Comparison of ENCODE assay signal across 8 mouse cellular contexts in the genomic region with DNA sequence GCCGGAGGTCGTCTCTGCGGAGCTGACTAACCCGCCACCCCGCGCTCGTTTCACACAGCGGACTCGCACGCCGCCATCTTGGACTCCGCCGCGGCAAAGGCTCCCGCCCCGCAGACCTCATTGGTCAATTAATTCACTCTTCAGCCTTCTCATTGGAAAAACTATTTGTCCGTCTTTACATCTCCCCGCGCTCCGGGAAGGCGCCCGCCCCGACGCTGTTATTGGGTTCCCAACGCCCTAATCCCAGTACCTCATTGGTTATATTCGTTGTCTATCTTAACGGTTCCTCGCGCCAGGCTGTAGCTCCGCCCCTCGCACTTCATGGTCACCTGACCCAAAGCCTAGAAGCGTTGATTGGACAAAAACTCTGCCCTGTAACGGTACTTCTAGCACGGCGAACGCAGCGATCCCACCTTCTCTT. TPM values are rescaled to one million over a fixed set of nuclear protein-coding genes. Genes with fewer than 3 reads are reported as not detected.
DNase-seq lines count a peak whose midpoint lies in the region; ATAC-seq and TF ChIP-seq lines count a peak whose summit lies in the region.

No protein-coding gene starts in this region.

- in situ Hi-C loops in ES-E14 (cut with MboI; ENCODE audit: low sequenced_read_pairs in 2 of 2, unreplicated experiment in 2 of 2), result no loop called here

- WGBS in cerebellum, adult 2 months, result under 1% methylated on average over 37 of the region's 37 CpGs
- WGBS in forebrain, embryonic 16.5 days, result under 1% methylated on average over 37 of the region's 37 CpGs
- WGBS in lung, adult 2 months, result under 1% methylated on average over 37 of the region's 37 CpGs
- under 1% methylated on average over 37 of the region's 37 CpGs for WGBS in thymus, adult 2 months

- peaks cover 12% of the 10 kb centered on the region in 2 experiments for H3K4me1 ChIP-seq in ES-E14 (ENCODE audit: control insufficient read depth in 2 of 2, insufficient read depth in 2 of 2, low read length in 2 of 2, poor library complexity in 1 of 2)
- peaks cover 16% of the 10 kb centered on the region for H3K4me1 ChIP-seq in cerebellum, adult 2 months (ENCODE audit: control insufficient read depth, insufficient read depth, low read length)
- H3K4me1 ChIP-seq in forebrain, embryonic 16.5 days (replicated peaks; ENCODE audit: control insufficient read depth, insufficient read depth, low read length), result peaks cover 25% of the 10 kb centered on the region
- H3K4me1 ChIP-seq in lung, adult 2 months (ENCODE audit: control insufficient read depth, insufficient read depth, low read length), result peaks cover 15% of the 10 kb centered on the region
- H3K4me1 ChIP-seq in thymus, adult 2 months (replicated peaks; ENCODE audit: control insufficient read depth, insufficient read depth, low read length), result peaks cover 24% of the 10 kb centered on the region

- no peaks in the 10 kb centered on the region for H3K27me3 ChIP-seq in cerebellum, adult 2 months (ENCODE audit: control insufficient read depth, insufficient read depth, low read length)
- no peaks in the 10 kb centered on the region for H3K27me3 ChIP-seq in forebrain, embryonic 16.5 days (replicated peaks; ENCODE audit: control insufficient read depth, insufficient read depth, low read length)
- no peaks in the 10 kb centered on the region for H3K27me3 ChIP-seq in thymus, adult 2 months (ENCODE audit: control insufficient read depth, insufficient read depth, low read length)

- H3K27ac ChIP-seq in ES-E14 (ENCODE audit: insufficient read depth, low read depth, low read length, poor library complexity, severe bottlenecking), result peak overlapping the region; percentile 95
- H3K27ac ChIP-seq in cerebellum, adult 2 months (ENCODE audit: insufficient read depth, low read length), result peak overlapping the region; percentile 31; the same call in 1 of the 2 replicates
- H3K27ac ChIP-seq in forebrain, embryonic 16.5 days (ENCODE audit: low read length), result peak overlapping the region; percentile 94
- peak overlapping the region; percentile 85 for H3K27ac ChIP-seq in thymus, adult 2 months (ENCODE audit: control insufficient read depth, insufficient read depth, low read length)

- H3K4me3 ChIP-seq in ES-E14 (ENCODE audit: insufficient read depth in 1 of 2, low read depth in 1 of 2, low read length in 2 of 2, poor library complexity in 1 of 2, severe bottlenecking in 1 of 2), result peak overlapping the region; percentile 98 to 99
- peak overlapping the region; percentile 84 for H3K4me3 ChIP-seq in cerebellum, adult 2 months (replicated peaks; ENCODE audit: insufficient read depth, low read depth, low read length)
- peak overlapping the region; percentile 98 for H3K4me3 ChIP-seq in forebrain, embryonic 16.5 days (replicated peaks; ENCODE audit: low read length)
- H3K4me3 ChIP-seq in lung, adult 2 months (replicated peaks; ENCODE audit: extremely low read depth, low read depth, low read length), result peak overlapping the region; percentile 92
- H3K4me3 ChIP-seq in thymus, adult 2 months (ENCODE audit: control insufficient read depth, insufficient read depth, low read length), result peak overlapping the region; percentile 85

- peaks cover 24% of the 10 kb centered on the region for H3K36me3 ChIP-seq in ES-E14 (ENCODE audit: control insufficient read depth, insufficient read depth, low read length, poor library complexity, severe bottlenecking)
- H3K36me3 ChIP-seq in forebrain, embryonic 16.5 days (ENCODE audit: control insufficient read depth, insufficient read depth), result peaks cover 6% of the 10 kb centered on the region; the same call in 1 of the 2 replicates
- H3K36me3 ChIP-seq in thymus, adult 2 months (ENCODE audit: control insufficient read depth, insufficient read depth, low read length), result peaks cover 6% of the 10 kb centered on the region

- peak; percentile 91 for TF ChIP-seq POLR2A in cerebellum, adult 2 months (IDR thresholded peaks at IDR 0.05; ENCODE audit: borderline replicate concordance, insufficient read depth, low read length)
- peak; percentile 77; the same call in 1 of the 2 replicates for TF ChIP-seq POLR2A in lung, adult 2 months (IDR thresholded peaks at IDR 0.05; ENCODE audit: borderline replicate concordance, extremely low read depth, low read depth, low read length)
- TF ChIP-seq POLR2A in thymus, adult 2 months (IDR thresholded peaks at IDR 0.05; ENCODE audit: control insufficient read depth, extremely low read depth, insufficient read depth, low read length, poor library complexity), result no peak; the same call in 1 of the 2 replicates

- peak; percentile 97 for ATAC-seq in forebrain, embryonic 16.5 days
- peak; percentile 85 for ATAC-seq in neutrophil, adult 5-6 weeks (ENCODE audit: extremely low read depth, insufficient number of reproducible peaks, low FRiP score, poor library complexity, severe bottlenecking)

- no peak for TF ChIP-seq CTCF in cerebellum, adult 2 months (IDR thresholded peaks at IDR 0.05; ENCODE audit: borderline replicate concordance, insufficient read depth, low read depth, low read length)
- TF ChIP-seq CTCF in lung, adult 2 months (IDR thresholded peaks at IDR 0.05; ENCODE audit: insufficient read depth, low read length), result no peak
- TF ChIP-seq CTCF in thymus, adult 2 months (IDR thresholded peaks at IDR 0.05; ENCODE audit: borderline replicate concordance, control insufficient read depth, extremely low read depth, insufficient read depth, low read length, poor library complexity), result no peak; the same call in 1 of the 2 replicates

- intact Hi-C loops in heart, postnatal 25 days (cut with DNase I), result no loop called here

- H3K9me3 ChIP-seq in ES-E14 (ENCODE audit: control insufficient read depth, insufficient read depth, low read depth, low read length), result no peaks in the 10 kb centered on the region
- H3K9me3 ChIP-seq in forebrain, embryonic 16.5 days (ENCODE audit: control insufficient read depth, low read length), result no peaks in the 10 kb centered on the region

- peak; percentile 97 for DNase-seq in ES-E14 (ENCODE audit: low read depth, low spot score)
- DNase-seq in cerebellum, adult 2 months, result peak; percentile 96 to 99
- peak; percentile 97 for DNase-seq in heart, postnatal 25 days (ENCODE audit: low spot score)
- peak; percentile 98 to 99 for DNase-seq in layer of hippocampus, adult 18-20 months (ENCODE audit: low spot score in 2 of 2)
- DNase-seq in lung, adult 2 months, result peak; percentile 91
- peak; percentile 91 for DNase-seq in thymus, adult 2 months

- peak overlapping the region; percentile 99 for H3K9ac ChIP-seq in ES-E14 (ENCODE audit: insufficient read depth, low read depth, low read length, poor library complexity, severe bottlenecking)
- peak overlapping the region; percentile 84 for H3K9ac ChIP-seq in forebrain, embryonic 16.5 days (replicated peaks; ENCODE audit: low read depth, low read length)

- peak overlapping the region; percentile 29 for H3K4me2 ChIP-seq in forebrain, embryonic 16.5 days (ENCODE audit: low read length)

TF ChIP-seq in ES-E14, 5 proteins besides CTCF, POLR2A, EP300 and RAD21:
- TF ChIP-seq MAFK (IDR thresholded peaks at IDR 0.05; ENCODE audit: insufficient read depth, low read depth, low read length) (no peak), ZNF384 (IDR thresholded peaks at IDR 0.05; ENCODE audit: low read depth, low read length) (no peak), ZC3H11A (IDR thresholded peaks at IDR 0.05; ENCODE audit: borderline replicate concordance, low read depth, low read length) (no peak), HCFC1 (IDR thresholded peaks at IDR 0.05; ENCODE audit: borderline replicate concordance, insufficient read depth, low read length) (no peak), CHD2 (IDR thresholded peaks at IDR 0.05; ENCODE audit: low read depth, low read length) (no peak)

RNA-seq across cellular contexts. Expression of a gene that starts 0.5 kb away (rescaled TPM):
- total RNA-seq in ES-E14 (2012; rRNA removed), result 48.5 and 53.8 TPM in 2 replicates
- 7.0 and 8.1 TPM in 2 replicates for polyA plus RNA-seq in cerebellum, adult 2 months (2012; rRNA removed)
- 9.3 and 10.4 TPM in 2 replicates for polyA plus RNA-seq in forebrain, embryonic 16.5 days (2015; fragmentation: Nextera tagmentation; extraction: Ambion mirVana)
- total RNA-seq in heart, postnatal 25 days (2021), result 10 to 100 TPM; 20.5 to 23.7 TPM
- 10 to 100 TPM; 26.2 to 27.1 TPM for total RNA-seq in layer of hippocampus, adult 18-20 months (2021)
- polyA plus RNA-seq in lung, adult 2 months (2012; rRNA removed), result 5.4 and 6.0 TPM in 2 replicates
- total RNA-seq in neutrophil, adult 5-6 weeks (2017), result 32.9 and 36.9 TPM in 2 replicates
- polyA plus RNA-seq in thymus, adult 2 months (2012; rRNA removed), result 16.4 and 20.9 TPM in 2 replicates

RNA-seq across cellular contexts. Expression of a gene that starts 41.9 kb away (rescaled TPM):
- 0.42 and 0.85 TPM in 2 replicates for total RNA-seq in ES-E14 (2012; rRNA removed)
- polyA plus RNA-seq in cerebellum, adult 2 months (2012; rRNA removed), result 2.6 and 2.8 TPM in 2 replicates
- polyA plus RNA-seq in forebrain, embryonic 16.5 days (2015; fragmentation: Nextera tagmentation; extraction: Ambion mirVana), result 2.4 and 2.8 TPM in 2 replicates
- total RNA-seq in heart, postnatal 25 days (2021), result under 1 TPM; 0.26 to 0.36 TPM
- under 1 TPM; 0.43 to 0.77 TPM for total RNA-seq in layer of hippocampus, adult 18-20 months (2021)
- polyA plus RNA-seq in lung, adult 2 months (2012; rRNA removed), result 0.19 and 0.44 TPM in 2 replicates
- 0.49 TPM in 1 of 2 replicates, not detected in the other for total RNA-seq in neutrophil, adult 5-6 weeks (2017)
- polyA plus RNA-seq in thymus, adult 2 months (2012; rRNA removed), result 0.11 and 0.20 TPM in 2 replicates

RNA-seq across cellular contexts. Expression of a gene that starts 54.3 kb away (rescaled TPM):
- total RNA-seq in ES-E14 (2012; rRNA removed), result 58.9 and 76.9 TPM in 2 replicates
- polyA plus RNA-seq in cerebellum, adult 2 months (2012; rRNA removed), result 153 and 162 TPM in 2 replicates
- polyA plus RNA-seq in forebrain, embryonic 16.5 days (2015; fragmentation: Nextera tagmentation; extraction: Ambion mirVana), result 208 and 220 TPM in 2 replicates
- 10 to 100 TPM; 65.2 to 66.1 TPM for total RNA-seq in heart, postnatal 25 days (2021)
- 10 to 100 TPM; 64.6 to 66.1 TPM for total RNA-seq in layer of hippocampus, adult 18-20 months (2021)
- polyA plus RNA-seq in lung, adult 2 months (2012; rRNA removed), result 85.9 and 111 TPM in 2 replicates
- 35.0 and 35.3 TPM in 2 replicates for total RNA-seq in neutrophil, adult 5-6 weeks (2017)
- 109 and 126 TPM in 2 replicates for polyA plus RNA-seq in thymus, adult 2 months (2012; rRNA removed)

Comparison
In these comparisons a context has a peak if more than half of its experiments do, and no peak if none do; other contexts are left out.
1. Peak in every context shown above with its lines: DNase-seq, ATAC-seq, H3K4me3 ChIP-seq and H3K27ac ChIP-seq.
2. H3K27ac ChIP-seq: peak in every context shown above with its lines; median percentile 95 in ES-E14; 94 in forebrain, embryonic 16.5 days; 85 in thymus, adult 2 months; 31 in cerebellum, adult 2 months.